Mouse (Mus musculus): ENCODE results near the gene Zfp182.
A peak's percentile ranks its signal among the peaks of the same experiment; 100 is the strongest.

The Zfp182 gene

GRCm38 (mm10) chrX:21061866-21062543 lies at the start of gene Zfp182:
Zfp182 (minus strand) TSS chrX:21062316.
- DNase-seq (ENCODE audit: low spot score in 2 of 2), result peak; percentile 25 to 67

- DNase-seq (ENCODE audit: low spot score in 2 of 2), result no peak
Measured at GRCm38 (mm10) chrX:21089867-21090239, 27.7 kb upstream of the Zfp182 start.

- peak; percentile 24 to 51 for DNase-seq (ENCODE audit: low spot score in 2 of 2)
Measured at GRCm38 (mm10) chrX:21088983-21089866, 27.1 kb upstream of the Zfp182 start, which contains the start of gene Zfp300. Zfp300 (minus strand) TSS chrX:21089527.

- DNase-seq (ENCODE audit: low spot score in 2 of 2), result no peak
Measured at GRCm38 (mm10) chrX:21088645-21088982, 26.5 kb upstream of the Zfp182 start.

- DNase-seq (ENCODE audit: low spot score in 2 of 2), result no peak
Measured at GRCm38 (mm10) chrX:21068106-21068505, 6.0 kb upstream of the Zfp182 start, which contains the start of gene Spaca5. Spaca5 (plus strand) TSS chrX:21068406.

- no peak for DNase-seq (ENCODE audit: low spot score in 2 of 2)
Measured at GRCm38 (mm10) chrX:21062544-21062890, 401 bp upstream of the Zfp182 start.

GRCm38 (mm10) chrX:21061460-21061859 lies 656 bp downstream of the Zfp182 start:
- no peak for DNase-seq (ENCODE audit: low spot score in 2 of 2)

- no peak for DNase-seq (ENCODE audit: low spot score in 2 of 2)
Measured at GRCm38 (mm10) chrX:20980901-20981300, 81.2 kb downstream of the Zfp182 start.
